Mouse (Mus musculus) hindbrain, embryonic 16.5 days (tissue): ENCODE measurements around the gene Rplp1. TPM values are rescaled to one million over a fixed set of nuclear protein-coding genes. Genes with fewer than 3 reads are reported as not detected.

Experiments
- ATAC-seq: fragments of 200-750 bp; cut with Nextera tagmentation; 2 replicates; pipeline ENCODE4 v1.8.0; 2017; ENCODE audit warnings: moderate TSS enrichment, moderate library complexity
- H3K27ac ChIP-seq: fragments of 300-500 bp; sonication (generic); 2 replicates; pipeline ENCODE4 v1.5.1; 2014; ENCODE audit warnings: low read depth, mild to moderate bottlenecking, control low read depth, low read length, moderate library complexity
- H3K27me3 ChIP-seq: fragments of 300-500 bp; sonication (generic); replicated peaks from 2 replicates; pipeline ENCODE4 v1.6.1; 2014; ENCODE audit warnings: low read length; ENCODE audit not compliant: control insufficient read depth, insufficient read depth
- H3K36me3 ChIP-seq: fragments of 300-500 bp; sonication (generic); 2 replicates; pipeline ENCODE4 v1.6.1; 2014; ENCODE audit warnings: mild to moderate bottlenecking, low read length, moderate library complexity, mixed read lengths; ENCODE audit not compliant: control insufficient read depth, insufficient read depth
- H3K4me1 ChIP-seq: fragments of 300-500 bp; sonication (generic); 2 replicates; pipeline ENCODE4 v1.6.1; 2014; ENCODE audit warnings: low read depth, low read length; ENCODE audit not compliant: control insufficient read depth, insufficient read depth
- H3K4me2 ChIP-seq: fragments of 300-500 bp; sonication (generic); 2 replicates; pipeline ENCODE4 v1.6.1; 2014; ENCODE audit warnings: mild to moderate bottlenecking, low read length, control low read depth, moderate library complexity
- H3K4me3 ChIP-seq: fragments of 300-500 bp; sonication (generic); 2 replicates; pipeline ENCODE4 v1.5.1; 2014; ENCODE audit warnings: mild to moderate bottlenecking, low read length, control low read depth, moderate library complexity
- H3K9ac ChIP-seq: fragments of 300-500 bp; sonication (generic); 2 replicates; pipeline ENCODE4 v1.6.1; 2014; ENCODE audit warnings: low read depth, mild to moderate bottlenecking, control low read depth, low read length, moderate library complexity
- H3K9me3 ChIP-seq: fragments of 300-500 bp; sonication (generic); 2 replicates; pipeline ENCODE4 v1.6.1; 2014; ENCODE audit warnings: mild to moderate bottlenecking, low read length, moderate library complexity; ENCODE audit not compliant: control insufficient read depth
- WGBS: fragments of 180-500 bp; shearing (Covaris S2); extraction: QIAGEN DNeasy Blood & Tissue Kit; methylation state at CpG from one replicate; pipeline ENCODE4 v1.1.7; 2014; 5-methylcytosine and 5-hydroxymethylcytosine counted together
- polyA plus RNA-seq: library from polyadenylated mRNA; unstranded; fragments of >200 nt; fragmentation: Nextera tagmentation; extraction: Ambion mirVana; gene quantifications from 2 replicates; pipeline ENCODE4 v1.2.1, GENCODE M21; 2015

The Rplp1 gene
- polyA plus RNA-seq, result 902 and 928 TPM in 2 replicates

DNA sequence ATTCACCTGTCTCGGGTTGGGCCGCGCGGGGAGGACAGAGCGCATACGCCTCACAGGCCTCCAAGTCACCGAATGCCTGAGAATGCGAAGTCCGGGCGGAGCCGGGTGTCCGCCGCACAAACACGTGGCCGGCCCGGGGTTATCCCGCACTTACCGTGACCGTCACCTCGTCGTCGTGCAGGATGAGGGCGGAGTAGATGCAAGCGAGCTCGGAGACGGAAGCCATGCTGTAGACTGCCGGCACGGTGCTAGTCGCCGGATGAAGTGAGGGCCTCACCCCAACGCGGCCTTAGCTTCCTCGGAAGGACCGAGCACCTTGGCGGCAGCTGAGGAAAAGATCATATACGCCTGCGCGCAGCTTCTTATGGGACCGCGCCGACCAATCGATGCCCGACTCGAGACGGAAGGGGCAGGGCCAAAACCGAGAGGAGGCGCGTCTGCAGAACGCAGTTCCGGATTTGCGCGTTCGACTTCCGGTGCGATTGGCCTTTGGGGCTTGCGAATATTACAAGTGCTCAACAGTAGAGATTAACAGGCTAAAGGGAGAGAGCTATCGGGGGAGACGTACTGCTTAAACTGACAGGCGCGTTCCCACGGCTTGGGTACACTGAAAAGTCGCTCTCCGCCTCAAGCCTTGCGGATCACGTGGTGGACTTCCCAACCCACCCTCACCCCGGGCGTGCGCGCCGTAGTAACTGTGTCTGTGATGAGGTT is at the start of gene Rplp1:
Rplp1 (minus strand) TSS at position 340 of the 714 bp plus-strand sequence.
- Histone ChIP-seq H3K4me3 (peak within 1 kb of the TSS; percentile 54), H3K9me3 (no peaks in the 10 kb centered on the region), H3K27me3 (no peaks in the 10 kb centered on the region), H3K4me1 (peaks cover 13% of the 10 kb centered on the region), H3K27ac (peak within 1 kb of the TSS; percentile 93), H3K36me3 (peaks cover 15% of the 10 kb centered on the region), H3K4me2 (peak within 1 kb of the TSS; percentile 90), H3K9ac (peak within 1 kb of the TSS; percentile 78)
- ATAC-seq, result peak; percentile 98
- under 1% methylated on average over 62 of the region's 70 CpGs for WGBS

DNA sequence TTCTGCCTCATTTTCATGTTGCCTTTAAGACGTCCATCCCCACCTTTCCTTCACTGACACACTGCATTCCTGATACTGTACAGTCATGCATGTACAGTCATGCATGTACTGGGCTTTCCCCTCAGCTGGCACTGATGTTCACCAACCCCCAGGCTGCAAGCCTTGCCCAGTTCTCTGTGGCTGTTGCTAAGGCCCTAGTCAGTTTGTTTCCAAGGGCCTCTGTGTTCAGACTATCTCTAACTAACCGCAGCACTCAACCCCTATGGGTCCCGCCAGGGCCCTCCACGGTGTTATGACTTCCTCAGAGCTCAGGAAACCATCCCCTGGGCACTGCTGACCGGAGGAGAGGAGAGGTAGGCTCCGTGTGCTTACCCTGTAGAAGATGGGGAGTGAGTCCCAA is 49.0 kb upstream of the Rplp1 start:
- WGBS, result 76% methylated on average over 6 of the region's 6 CpGs
- H3K27ac ChIP-seq, result no peak overlapping the region

DNA sequence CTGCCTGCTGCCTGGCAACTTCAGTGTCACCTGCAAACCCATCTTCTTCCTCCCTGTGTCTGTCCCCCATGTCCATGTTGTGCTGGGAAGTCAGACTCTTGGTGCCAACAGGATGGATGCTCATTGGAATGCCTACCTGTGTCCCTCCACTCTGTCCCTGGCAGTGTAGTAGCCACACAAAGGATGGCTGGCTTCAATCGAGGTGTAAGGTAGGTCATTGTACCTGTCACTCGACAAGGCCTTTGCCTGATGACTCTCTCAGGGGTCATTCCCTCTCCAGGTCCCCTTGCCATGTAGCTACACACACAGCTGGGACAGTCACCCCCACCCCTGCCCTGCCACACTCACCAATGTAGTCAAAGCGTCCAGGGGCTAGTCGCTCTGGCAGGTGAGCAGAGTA is 46.8 kb upstream of the Rplp1 start:
- no peak overlapping the region for H3K27ac ChIP-seq
- H3K4me1 ChIP-seq, result no peaks in the 10 kb centered on the region
- no peak for ATAC-seq
- 91% methylated on average over 4 of the region's 4 CpGs for WGBS
- H3K4me2 ChIP-seq, result no peak overlapping the region
- no peaks in the 10 kb centered on the region for H3K36me3 ChIP-seq
- no peak overlapping the region for H3K9ac ChIP-seq
- no peak overlapping the region for H3K4me3 ChIP-seq
- no peaks in the 10 kb centered on the region for H3K9me3 ChIP-seq
- H3K27me3 ChIP-seq, result no peaks in the 10 kb centered on the region

More for the DNA sequence above, 49.0 kb upstream of the Rplp1 start:
- no peak for ATAC-seq
- no peaks in the 10 kb centered on the region for H3K27me3 ChIP-seq
- H3K4me2 ChIP-seq, result no peak overlapping the region
- no peaks in the 10 kb centered on the region for H3K36me3 ChIP-seq
- no peak overlapping the region for H3K4me3 ChIP-seq
- no peaks in the 10 kb centered on the region for H3K4me1 ChIP-seq
- 0 out of 2 replicates have a peak overlapping the region, but pooled peaks have one; percentile 13 for H3K9ac ChIP-seq
- no peaks in the 10 kb centered on the region for H3K9me3 ChIP-seq

DNA sequence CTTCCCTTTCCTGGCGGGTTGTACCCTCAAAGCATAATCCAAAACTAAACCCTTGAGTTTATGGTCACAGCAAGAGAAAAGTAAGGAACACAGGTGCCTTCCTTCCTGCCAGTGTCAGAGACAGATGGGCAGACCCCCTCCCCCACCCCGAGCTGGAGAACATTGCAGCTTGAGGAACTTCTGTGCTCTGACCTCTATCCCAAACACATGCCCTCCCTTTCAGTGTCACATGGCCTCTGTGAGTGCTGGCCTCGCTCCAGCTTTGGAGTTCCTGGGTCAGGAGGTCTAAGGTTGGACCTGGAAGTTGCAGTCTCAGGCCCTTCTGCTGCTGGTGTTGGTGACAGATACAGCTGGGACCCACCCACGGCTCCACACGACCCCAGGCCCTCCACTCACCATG is 46.4 kb upstream of the Rplp1 start:
- Histone ChIP-seq H3K9ac (no peak overlapping the region), H3K27me3 (no peaks in the 10 kb centered on the region), H3K4me1 (no peaks in the 10 kb centered on the region), H3K36me3 (no peaks in the 10 kb centered on the region), H3K4me2 (no peak overlapping the region), H3K27ac (no peak overlapping the region), H3K4me3 (no peak overlapping the region), H3K9me3 (no peaks in the 10 kb centered on the region)
- 77% methylated on average over 5 of the region's 5 CpGs for whole genome bisulfite sequencing
- no peak for ATAC-seq

DNA sequence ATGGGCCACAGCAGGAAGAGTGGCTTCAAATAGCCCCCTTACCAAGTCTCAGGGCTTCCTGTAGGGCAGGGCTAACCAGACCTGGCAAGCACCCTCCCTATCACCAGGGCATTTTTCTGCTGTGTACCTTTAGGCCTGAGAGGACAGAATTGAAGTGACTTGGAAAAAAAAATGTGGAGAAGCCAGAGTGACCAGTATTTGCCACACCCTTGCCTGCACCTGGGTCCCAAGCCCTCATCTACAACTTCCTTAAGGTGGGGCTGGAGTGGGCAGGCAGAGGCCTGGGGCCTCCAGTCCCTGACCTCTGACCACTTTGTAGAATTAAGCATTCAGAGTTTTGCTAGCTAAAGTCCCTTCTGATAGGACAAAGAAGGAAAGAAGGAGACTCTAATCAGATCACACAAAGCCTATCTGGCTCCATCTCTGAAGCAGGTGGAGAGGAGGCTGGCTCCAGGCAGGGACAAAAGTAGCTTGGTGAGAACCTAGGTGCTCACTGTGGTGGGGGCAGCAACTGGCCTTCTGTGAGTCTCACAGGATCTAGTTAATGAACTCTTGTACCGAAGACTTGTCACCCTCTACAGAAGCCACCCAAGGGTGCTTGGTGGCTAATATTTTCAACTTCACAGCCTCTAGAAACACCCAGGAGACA is 45.7 kb upstream of the Rplp1 start:
- Histone ChIP-seq H3K27ac (no peak overlapping the region), H3K4me1 (no peaks in the 10 kb centered on the region), H3K9me3 (no peaks in the 10 kb centered on the region), H3K36me3 (no peaks in the 10 kb centered on the region), H3K9ac (no peak overlapping the region), H3K27me3 (no peaks in the 10 kb centered on the region), H3K4me2 (no peak overlapping the region), H3K4me3 (no peak overlapping the region)
- WGBS, result 86% methylated on average over 1 of the region's 1 CpGs
- no peak for ATAC-seq

DNA sequence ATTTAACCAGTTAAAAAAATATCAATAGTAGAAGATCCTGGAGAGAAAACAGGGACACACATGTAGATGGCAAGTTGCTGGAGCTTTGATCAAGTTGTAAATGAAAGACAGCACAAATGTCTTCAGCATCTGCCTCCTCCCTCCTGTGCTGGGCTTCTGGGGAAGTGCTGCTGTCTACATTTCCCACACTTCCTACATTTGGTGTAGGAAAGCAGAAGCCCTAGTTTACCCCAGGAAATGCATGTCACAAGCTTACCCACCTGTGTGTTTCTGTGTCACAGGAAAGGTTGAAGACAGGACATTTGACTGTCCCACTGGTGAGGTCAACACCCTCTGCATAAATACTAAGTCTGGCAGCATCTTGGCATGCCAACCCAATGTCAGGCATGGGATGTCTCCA is 40.4 kb upstream of the Rplp1 start:
- H3K9ac ChIP-seq, result no peak overlapping the region
- H3K4me2 ChIP-seq, result no peak overlapping the region
- no peak overlapping the region for H3K27ac ChIP-seq
- H3K4me1 ChIP-seq, result no peaks in the 10 kb centered on the region
- H3K27me3 ChIP-seq, result no peaks in the 10 kb centered on the region
- ATAC-seq, result no peak
- no peaks in the 10 kb centered on the region for H3K9me3 ChIP-seq
- no peaks in the 10 kb centered on the region for H3K36me3 ChIP-seq
- no peak overlapping the region for H3K4me3 ChIP-seq

DNA sequence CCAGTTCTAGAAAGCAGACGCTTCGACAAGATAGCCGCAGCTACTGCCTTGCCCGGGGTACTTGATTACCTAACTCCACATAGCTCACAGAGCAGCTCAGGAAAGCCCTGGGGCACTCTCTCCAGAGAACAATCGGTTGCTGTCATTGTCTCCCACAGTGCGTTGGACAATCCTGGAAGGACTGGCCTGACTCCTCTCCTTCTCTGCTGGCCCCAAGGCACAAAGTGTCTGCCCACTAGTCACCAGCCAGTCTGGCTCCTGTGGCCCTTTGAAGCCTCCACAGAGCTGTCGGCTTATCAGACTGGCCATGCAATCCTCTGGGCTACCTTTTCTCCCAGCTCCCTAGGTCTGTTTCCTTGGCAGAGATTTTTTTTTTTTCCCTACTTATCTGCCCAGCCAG is 37.9 kb upstream of the Rplp1 start:
- Histone ChIP-seq H3K4me2 (no peak overlapping the region), H3K4me1 (peaks cover 4% of the 10 kb centered on the region), H3K27ac (no peak overlapping the region), H3K4me3 (no peak overlapping the region), H3K27me3 (no peaks in the 10 kb centered on the region), H3K36me3 (no peaks in the 10 kb centered on the region), H3K9me3 (no peaks in the 10 kb centered on the region), H3K9ac (no peak overlapping the region)
- WGBS, result 55% methylated on average over 7 of the region's 7 CpGs
- ATAC-seq, result no peak

DNA sequence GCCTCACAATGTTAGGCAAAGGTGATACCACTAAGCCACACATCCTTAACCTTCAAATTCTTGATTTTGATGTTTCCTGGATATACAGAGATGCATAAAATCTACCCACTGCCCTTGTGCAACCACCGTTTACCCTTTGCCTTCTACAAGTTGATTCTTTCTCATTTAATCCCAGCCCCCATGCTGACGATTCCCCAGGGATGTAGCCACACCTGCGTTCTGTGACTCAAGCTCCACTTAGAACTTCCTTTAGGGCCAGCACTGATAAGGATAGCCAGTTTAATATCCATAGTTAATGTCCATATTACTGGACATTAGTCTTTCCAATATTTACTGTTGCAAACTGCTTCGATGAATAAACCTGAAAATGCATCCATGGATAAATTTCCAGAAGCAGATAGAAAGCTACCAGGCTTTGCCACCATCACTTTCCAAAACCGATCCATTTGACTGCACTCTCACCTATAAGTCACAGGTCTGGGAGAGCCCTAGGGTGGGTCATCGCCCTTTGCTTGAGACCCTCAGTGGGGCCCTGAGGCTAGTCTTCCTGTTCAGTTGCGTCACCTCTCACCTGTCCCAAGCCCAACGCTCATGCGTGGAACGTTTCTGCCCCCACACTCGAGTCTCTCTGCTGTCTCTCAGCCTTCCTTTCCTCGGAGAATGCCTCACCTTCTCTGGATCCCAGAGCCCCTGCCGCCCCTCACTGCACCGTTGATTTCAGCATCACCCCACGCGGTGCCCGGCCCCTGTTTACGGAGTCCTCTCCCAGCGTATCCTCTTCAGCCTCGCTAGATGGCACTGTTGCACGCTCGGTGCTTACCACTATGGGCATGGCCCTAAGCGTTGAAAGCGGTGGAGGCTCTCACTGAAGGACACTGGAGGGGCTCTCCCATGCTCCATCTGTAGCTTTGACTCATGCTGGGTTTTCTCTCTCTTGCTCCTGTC is 33.3 kb upstream of the Rplp1 start:
- no peak overlapping the region for H3K27ac ChIP-seq
- peak overlapping the region; percentile 19 for H3K9ac ChIP-seq
- no peaks in the 10 kb centered on the region for H3K36me3 ChIP-seq
- H3K4me1 ChIP-seq, result peaks cover 4% of the 10 kb centered on the region
- H3K4me3 ChIP-seq, result peak overlapping the region; percentile 78
- H3K4me2 ChIP-seq, result peak overlapping the region; percentile 100
- no peaks in the 10 kb centered on the region for H3K9me3 ChIP-seq
- 8% methylated on average over 24 of the region's 24 CpGs for WGBS
- no peaks in the 10 kb centered on the region for H3K27me3 ChIP-seq
- ATAC-seq, result peak; percentile 85
